ENCODE assay signal across 19 mouse cellular contexts in the genomic region with DNA sequence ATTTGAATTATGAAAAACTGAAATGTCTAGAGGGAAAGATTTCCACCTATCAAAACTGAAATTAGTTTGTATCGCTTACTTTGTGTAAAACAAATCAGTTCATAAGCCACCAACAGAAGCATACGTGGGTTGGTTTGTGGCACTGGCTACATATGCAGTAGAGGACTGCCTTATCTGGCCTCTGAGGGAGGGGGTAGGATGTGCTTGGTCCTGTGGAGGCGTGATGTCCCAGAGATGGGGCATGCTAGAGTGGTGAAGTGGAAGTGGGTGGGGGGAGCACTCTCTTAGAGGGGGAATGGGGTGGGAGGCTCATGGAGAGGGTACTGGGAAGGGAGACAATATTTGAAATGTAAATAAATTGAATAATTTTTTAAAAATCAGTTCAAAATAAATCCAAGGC. TPM values are rescaled to one million over a fixed set of nuclear protein-coding genes. Genes with fewer than 3 reads are reported as not detected.
"Had no signal": no experiment of that assay in that cellular context is flagged by ENCODE, and none has a peak within 500 bp of the region (broad histone marks: within the 10 kb centered on the region; RNA-seq: fewer than 3 reads in every experiment).

No protein-coding gene starts in this region.

- ATAC-seq: liver, postnatal 0 days; lung, postnatal 0 days had no signal

- DNase-seq: liver, postnatal 0 days; lung, adult 2 months; lung, postnatal 14 days; lung, postnatal 36 days; midbrain, embryonic 14.5 days; right cerebral cortex, postnatal 14 days; thymus, adult 2 months; thymus, postnatal 25 days; thymus, postnatal 4 days had no signal

- H3K4me2 ChIP-seq: lung, embryonic 15.5 days; midbrain, embryonic 11.5 days; neural tube, embryonic 12.5 days; stomach, embryonic 15.5 days had no signal

- H3K27me3 ChIP-seq: lung, embryonic 15.5 days; megakaryocyte, embryonic 14.5 days; neural tube, embryonic 12.5 days; stomach, embryonic 15.5 days had no signal

- H3K9me3 ChIP-seq: lung, embryonic 15.5 days; neural tube, embryonic 12.5 days; stomach, embryonic 15.5 days had no signal

- H3K4me3 ChIP-seq: lung, embryonic 15.5 days; megakaryocyte, embryonic 14.5 days; neural tube, embryonic 12.5 days; stomach, embryonic 15.5 days had no signal

- H3K4me1 ChIP-seq: lung, embryonic 15.5 days; neural tube, embryonic 12.5 days; stomach, embryonic 15.5 days had no signal

- H3K9ac ChIP-seq: liver, postnatal 0 days; lung, embryonic 15.5 days; neural tube, embryonic 12.5 days; stomach, embryonic 15.5 days had no signal

- H3K36me3 ChIP-seq: lung, embryonic 15.5 days; neural tube, embryonic 12.5 days; stomach, embryonic 15.5 days had no signal

- H3K27ac ChIP-seq: lung, embryonic 15.5 days; macrophage; neural tube, embryonic 12.5 days; stomach, embryonic 15.5 days; stomach, postnatal 0 days had no signal

RNA-seq across cellular contexts. Expression of a gene that starts 2.5 kb away (rescaled TPM):
- total RNA-seq: megakaryocyte progenitor cell, adult 5-6 weeks; neutrophil, adult 5-6 weeks had no signal
- polyA plus RNA-seq: macrophage; midbrain, embryonic 11.5 days had no signal
